Mouse (Mus musculus) heart, postnatal 36 days (tissue): Measurements from ENCODE around the gene Fut4. TPM values are rescaled to one million over a fixed set of nuclear protein-coding genes. Genes with fewer than 3 reads are reported as not detected.
"Not testable (repeated sequence)": the region's sequence is repeated elsewhere in the genome, so short reads cannot be mapped to it uniquely, and the experiment has no call there.

ENCODE experiments used
- DNase-seq, 2 experiments: peaks; one replicate each; pipeline ENCODE4 v3.0.0; 2021 to 2022
- intact Hi-C: fragments of 180-260 bp; cut with DNase I; formaldehyde crosslinking; loops from one replicate; pipeline ENCODE4 v1.15.1; 2025
- total RNA-seq, 2 experiments: library from RNA; stranded (reverse); gene quantifications; 2 replicates each; pipeline ENCODE4 v1.2.3; 2021

Fut4 gene
- total RNA-seq, 2 experiments from 2014 or later: 0.50 to 0.60 TPM

DNA sequence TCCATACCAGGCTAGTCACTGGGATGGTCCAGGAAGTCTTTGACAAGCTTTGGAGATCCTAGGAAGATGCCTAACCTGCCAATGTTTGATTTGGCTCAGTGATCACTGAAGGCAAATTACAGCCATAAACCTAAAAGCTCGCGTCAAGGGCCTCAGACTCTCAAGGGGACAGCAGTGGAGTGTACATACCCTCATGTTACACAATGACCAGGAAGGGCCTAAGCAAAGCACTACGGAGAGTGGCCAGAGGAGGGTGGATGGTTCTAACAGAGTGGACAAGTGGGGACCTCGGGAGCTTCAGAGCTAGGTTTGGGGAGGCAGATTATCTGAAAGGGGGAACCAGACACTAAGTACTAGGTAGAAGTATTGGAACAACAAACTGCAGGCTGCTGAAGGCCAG, 25.6 kb downstream of the Fut4 start:
- DNase-seq: no peak
- intact Hi-C loops: no loop called here

GRCm38 (mm10) chr9:14726005-14726404, 26.2 kb downstream of the Fut4 start:
- DNase-seq: no peak
- intact Hi-C loops: no loop called here

DNA sequence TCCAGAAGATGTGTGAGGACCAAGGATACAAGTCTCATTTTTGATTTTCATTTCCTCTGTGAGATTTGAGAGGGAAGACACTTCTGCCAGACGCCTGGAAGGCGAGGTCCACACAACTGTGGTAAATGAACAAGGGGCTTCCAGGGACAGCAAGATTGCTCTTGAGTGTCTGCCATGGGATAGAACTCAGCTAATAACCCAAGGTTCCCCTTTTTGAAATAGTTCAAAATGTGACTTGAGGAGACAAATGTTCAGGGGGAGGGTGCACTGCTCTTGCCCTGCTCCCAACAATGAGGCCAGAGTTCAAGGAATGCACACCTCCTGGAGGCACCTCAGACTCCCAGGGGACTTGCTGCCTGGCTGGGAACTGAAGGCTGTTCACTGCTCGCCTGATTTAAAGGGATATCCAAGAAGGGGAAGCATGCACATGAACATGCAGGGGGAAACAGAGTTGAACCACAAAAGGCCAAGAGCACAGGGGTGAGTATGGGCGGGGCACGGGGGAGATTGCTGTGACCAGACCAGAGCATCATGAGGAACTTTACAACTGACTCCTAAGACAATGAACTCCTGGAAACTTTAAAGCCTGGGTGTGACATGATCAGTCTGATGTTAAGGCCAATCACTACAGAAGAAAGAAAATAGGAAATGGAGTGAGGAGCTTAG, 27.3 kb downstream of the Fut4 start:
- intact Hi-C loops: no loop called here
- no peak for DNase-seq

DNA sequence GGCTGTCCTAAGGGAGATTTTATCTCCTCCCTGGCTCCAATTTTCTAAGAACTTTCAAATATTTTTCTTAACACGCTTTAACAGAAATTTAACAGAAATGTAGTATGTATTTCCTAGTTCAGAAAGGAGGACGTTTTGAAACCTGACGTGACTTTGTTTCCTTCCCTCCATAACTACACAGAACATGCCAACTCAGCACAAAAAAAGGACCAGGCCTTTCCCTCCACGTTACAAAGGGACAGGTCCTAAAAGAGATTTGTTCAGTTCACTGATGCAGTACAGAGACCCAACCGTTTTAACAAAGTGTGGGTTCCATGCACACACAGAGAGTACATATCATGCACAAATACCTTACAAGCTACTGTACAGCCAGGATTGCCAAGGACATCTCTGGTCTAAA, 30.6 kb downstream of the Fut4 start:
- no peak for DNase-seq
- intact Hi-C loops: no loop called here

DNA sequence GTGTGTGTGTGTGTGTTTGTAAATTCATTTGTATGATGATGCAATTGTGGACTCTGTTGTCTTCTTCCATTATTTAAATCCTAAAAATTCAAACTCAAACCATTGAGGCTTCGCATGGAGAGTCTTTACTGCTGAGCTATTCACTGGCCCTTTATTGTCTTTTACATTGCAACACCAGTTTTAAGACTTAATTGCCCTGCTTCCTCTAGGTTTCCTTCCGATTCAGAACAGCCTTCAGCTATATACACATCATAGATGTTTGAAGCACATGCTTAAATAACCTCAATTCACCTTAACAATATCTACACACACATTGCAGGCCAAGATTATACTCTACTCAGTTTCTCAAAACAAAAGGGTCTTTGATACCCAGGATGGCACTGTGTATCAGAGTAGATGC, 31.8 kb downstream of the Fut4 start:
- DNase-seq: no peak
- intact Hi-C loops: no loop called here

GRCm38 (mm10) chr9:14718332-14718691, 33.9 kb downstream of the Fut4 start:
- intact Hi-C loops: no loop called here
- no peak for DNase-seq

DNA sequence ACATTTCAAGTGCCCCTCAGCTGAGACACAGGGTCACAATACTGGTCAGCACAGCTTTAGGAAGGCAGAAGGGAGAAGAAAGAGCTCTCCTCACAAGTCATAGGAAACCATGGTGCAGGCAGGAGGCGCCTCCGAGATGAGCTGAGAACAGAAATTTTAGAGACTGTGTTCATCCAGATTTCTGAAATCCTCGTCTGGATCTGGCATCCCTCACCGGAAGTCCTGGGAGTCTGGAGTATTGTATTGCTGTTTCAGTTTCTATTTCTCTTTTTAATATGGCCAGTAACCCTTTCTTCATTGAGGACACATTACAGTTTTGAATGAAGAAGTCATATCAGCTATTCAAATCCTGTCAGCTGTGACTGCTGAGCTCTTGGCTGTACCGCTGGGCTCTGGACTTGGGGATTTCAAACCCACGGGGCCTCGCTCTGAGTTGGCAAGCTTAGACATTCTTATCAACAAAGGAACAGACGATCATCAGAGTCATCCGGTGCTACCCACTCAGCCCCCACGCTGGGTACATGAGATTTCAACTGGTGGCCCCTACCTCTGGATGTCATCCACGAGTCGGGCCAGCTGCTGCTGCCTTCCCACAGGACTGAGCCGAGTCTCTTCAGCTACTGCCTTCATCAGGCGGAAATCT, 34.4 kb downstream of the Fut4 start:
- intact Hi-C loops: no loop called here
- peak; percentile 40 to 41 for DNase-seq

- intact Hi-C loops: no loop called here
These were observed 36.9 kb downstream of the Fut4 start for GRCm38 (mm10) chr9:14715258-14715657.

DNA sequence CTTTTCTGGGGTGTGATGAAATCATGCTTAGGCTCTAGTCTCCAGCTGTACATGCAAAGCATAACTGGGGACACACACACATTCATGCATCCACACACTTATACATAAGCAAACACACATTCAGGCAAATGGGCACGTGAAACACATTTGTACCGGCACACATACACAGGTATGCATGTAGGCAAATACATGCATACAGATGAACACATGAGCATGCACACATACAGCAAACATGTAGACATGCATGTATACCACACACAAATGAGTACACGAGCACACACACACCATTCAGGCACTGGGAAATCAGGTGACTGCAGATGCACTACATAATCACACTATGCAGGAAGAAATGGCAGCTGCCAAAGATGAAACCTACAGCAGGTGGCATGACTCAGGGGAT, 41.3 kb downstream of the Fut4 start:
- DNase-seq: no peak
- intact Hi-C loops: no loop called here

More at GRCm38 (mm10) chr9:14715258-14715657, 36.9 kb downstream of the Fut4 start:
- DNase-seq: no peak

GRCm38 (mm10) chr9:14705321-14706162, 46.7 kb downstream of the Fut4 start:
- intact Hi-C loops: no loop called here
- no peak for DNase-seq

DNA sequence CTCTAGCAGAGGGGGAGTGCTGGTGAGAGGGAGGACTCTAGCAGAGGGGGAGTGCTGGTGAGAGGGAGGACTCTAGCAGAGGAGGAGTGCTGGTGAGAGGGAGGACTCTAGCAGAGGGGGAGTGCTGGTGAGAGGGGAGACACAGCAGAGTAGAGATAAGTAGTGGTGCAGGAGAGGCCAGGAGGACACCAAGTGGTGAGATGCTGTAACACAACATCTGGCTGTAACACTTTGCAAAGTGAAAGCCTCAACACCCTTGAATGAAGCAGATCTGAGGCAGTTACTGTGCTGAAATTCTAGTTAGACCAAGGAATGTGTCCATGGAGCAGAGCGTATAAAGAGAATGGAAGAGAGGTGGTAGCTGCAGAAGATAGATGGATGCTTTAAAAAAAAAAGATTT, 51.4 kb downstream of the Fut4 start:
- intact Hi-C loops: not testable (repeated sequence)

DNA sequence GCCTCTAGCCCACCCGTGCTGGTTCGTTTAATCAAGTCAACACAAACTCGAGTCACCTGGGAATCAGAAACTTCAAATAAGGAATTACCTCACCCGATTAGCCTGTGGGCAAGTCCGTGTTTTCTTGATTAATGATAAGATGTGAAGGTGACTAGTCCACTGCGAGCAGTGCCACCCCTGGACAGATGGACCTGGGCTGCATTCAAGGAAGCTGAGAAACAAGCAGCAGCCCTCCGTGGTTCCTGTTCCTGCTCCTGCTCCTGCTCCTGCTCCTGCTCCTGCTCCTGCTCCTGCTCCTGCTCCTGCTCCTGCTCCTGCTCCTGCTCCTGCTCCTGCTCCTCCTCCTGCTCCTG, 52.9 kb downstream of the Fut4 start:
- no peak for DNase-seq
- intact Hi-C loops: loop anchor here (1.0 to 5.0 kb wide), 4 partner anchors 66 to 186 kb away; no protein-coding TSS in a partner anchor

More for the DNA sequence above, 51.4 kb downstream of the Fut4 start:
- not testable (repeated sequence) for DNase-seq

- intact Hi-C loops: loop anchor here (1.0 to 5.0 kb wide), 4 partner anchors 66 to 186 kb away; no protein-coding TSS in a partner anchor
- peak; percentile 90 to 92 for DNase-seq
These were observed 53.5 kb downstream of the Fut4 start for GRCm38 (mm10) chr9:14698582-14699287.

Other genes starting within 250 kb of the Fut4 start
- 10 to 100 TPM; 52.8 to 58.6 TPM for gene Amotl1, start 107.3 kb downstream of the Fut4 start, total RNA-seq
- not detected for gene Piwil4, start 11.7 kb downstream of the Fut4 start, total RNA-seq
- not detected for gene 1700012B09Rik, start 18.6 kb upstream of the Fut4 start, total RNA-seq
- gene Mre11a, start 32.3 kb upstream of the Fut4 start, total RNA-seq: 10 to 100 TPM in 1 of 2 experiments, 1 to 10 TPM in 1; 8.4 to 14.2 TPM
- 1 to 10 TPM; 7.0 to 8.4 TPM for gene Ankrd49, start 32.5 kb upstream of the Fut4 start, total RNA-seq
- not detected for gene Gpr83, start 107.8 kb upstream of the Fut4 start, total RNA-seq
- not detected for gene Izumo1r, start 151.6 kb upstream of the Fut4 start, total RNA-seq